Mouse (Mus musculus) heart, adult 2 months (tissue): ENCODE measurements at regions not wholly inside any gene's neighbourhood (a gene's known extent, or its start where the extent isn't known, plus 50 kb on each side); places are given as distances from the start of the nearest gene placed in this dataset.

Source experiments
- DNase-seq, 2 experiments: peaks; one replicate each; pipeline ENCODE4 v3.0.0; 2021
- H3K27ac ChIP-seq: fragments of 200-600 bp; 2 replicates; pipeline ENCODE4 v1.8.1; 2022
- H3K27me3 ChIP-seq: fragments of 200-500 bp; 2 replicates; pipeline ENCODE4 v1.6.1; 2012; ENCODE audit warnings: mild to moderate bottlenecking, low read length, inconsistent platforms, mixed read lengths; ENCODE audit not compliant: control insufficient read depth, insufficient read depth
- H3K36me3 ChIP-seq: fragments of 200-500 bp; 2 replicates; pipeline ENCODE4 v1.6.1; 2012; ENCODE audit warnings: low read length, inconsistent platforms; ENCODE audit not compliant: control insufficient read depth, insufficient read depth
- H3K4me1 ChIP-seq: fragments of 200-500 bp; 2 replicates; pipeline ENCODE4 v1.6.1; 2011; ENCODE audit warnings: low read length; ENCODE audit not compliant: control insufficient read depth, insufficient read depth
- H3K4me3 ChIP-seq: fragments of 200-600 bp; 2 replicates; pipeline ENCODE4 v1.8.1; 2022
- H3K79me2 ChIP-seq: fragments of 200-500 bp; replicated peaks from 2 replicates; pipeline ENCODE4 v1.6.1; 2012; ENCODE audit warnings: mild to moderate bottlenecking, inconsistent platforms, low read length, moderate library complexity, mixed read lengths; ENCODE audit not compliant: control insufficient read depth, insufficient read depth
- H3K9ac ChIP-seq: fragments of 200-500 bp; 2 replicates; pipeline ENCODE4 v1.6.1; 2012; ENCODE audit warnings: low read depth, mild to moderate bottlenecking, control low read depth, inconsistent platforms, low read length, mixed read lengths
- CTCF ChIP-seq: fragments of 200-600 bp; IDR thresholded peaks from 2 replicates; pipeline ENCODE4 v1.8.1; 2022; ENCODE audit warnings: antibody characterized with exemption, mild to moderate bottlenecking, moderate library complexity
- EP300 ChIP-seq: fragments of 200-500 bp; IDR thresholded peaks from 2 replicates; pipeline ENCODE4 v1.6.1; 2011; ENCODE audit warnings: low read depth, low read length, control low read depth; ENCODE audit not compliant: insufficient read depth
- POLR2A ChIP-seq: fragments of 200-500 bp; IDR thresholded peaks from 2 replicates; pipeline ENCODE4 v1.6.1; 2011; ENCODE audit warnings: mild to moderate bottlenecking, low read depth, low read length, control low read depth; ENCODE audit not compliant: insufficient read depth
- whole genome bisulfite sequencing: fragments of 180-500 bp; shearing (Covaris S2); methylation state at CpG from one replicate; pipeline ENCODE4 v1.1.7; 2018; 5-methylcytosine and 5-hydroxymethylcytosine counted together
- intact Hi-C: fragments of 180-260 bp; cut with DNase I; formaldehyde crosslinking; loops from one replicate; pipeline ENCODE4 v1.15.1; 2025

DNA sequence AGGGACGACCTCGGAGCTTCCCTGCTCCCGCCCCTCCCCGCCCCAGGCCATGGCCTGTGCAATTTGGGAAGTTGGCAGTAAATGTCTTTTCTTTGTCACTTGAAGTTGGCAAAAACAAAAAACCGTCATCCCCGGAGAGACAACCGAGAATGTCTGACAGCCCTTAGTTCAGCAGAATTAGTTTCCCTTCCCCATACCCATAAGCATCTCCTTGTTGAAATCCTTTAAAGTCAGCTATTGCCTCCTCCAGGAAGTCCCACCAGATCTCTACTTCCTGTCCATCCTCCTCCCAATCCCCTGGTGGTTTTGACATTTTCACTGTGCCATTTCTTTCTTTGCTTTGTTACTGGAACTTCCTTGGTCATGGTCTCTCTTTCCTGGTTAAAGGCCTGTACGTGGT lies 54.8 kb downstream of the Foxb1 start:
- 85% methylated on average over 8 of the region's 8 CpGs for WGBS
- no peak overlapping the region for H3K9ac ChIP-seq

GRCm38 (mm10) chr9:69705071-69705470 lies 55.7 kb downstream of the Foxb1 start:
- no peaks in the 10 kb centered on the region for H3K79me2 ChIP-seq
- H3K4me3 ChIP-seq = no peak overlapping the region
- no peak for DNase-seq
- intact Hi-C loops = no loop called here
- H3K4me1 ChIP-seq = no peaks in the 10 kb centered on the region
- 63% methylated on average over 4 of the region's 4 CpGs for WGBS
- H3K27me3 ChIP-seq = no peaks in the 10 kb centered on the region
- no peak overlapping the region for H3K9ac ChIP-seq
- H3K36me3 ChIP-seq = no peaks in the 10 kb centered on the region
- no peak for TF ChIP-seq CTCF
- TF ChIP-seq POLR2A = no peak
- TF ChIP-seq EP300 = no peak
- no peak overlapping the region for H3K27ac ChIP-seq

More for the DNA sequence above, 54.8 kb downstream of the Foxb1 start:
- intact Hi-C loops = no loop called here
- H3K4me1 ChIP-seq = no peaks in the 10 kb centered on the region
- no peak overlapping the region for H3K27ac ChIP-seq
- H3K27me3 ChIP-seq = no peaks in the 10 kb centered on the region
- H3K36me3 ChIP-seq = no peaks in the 10 kb centered on the region
- H3K79me2 ChIP-seq = no peaks in the 10 kb centered on the region
- H3K4me3 ChIP-seq = no peak overlapping the region
- no peak for TF ChIP-seq EP300
- TF ChIP-seq POLR2A = no peak
- no peak for TF ChIP-seq CTCF
- no peak for DNase-seq

- no peaks in the 10 kb centered on the region for H3K4me1 ChIP-seq
- intact Hi-C loops = no loop called here
- no peaks in the 10 kb centered on the region for H3K27me3 ChIP-seq
- TF ChIP-seq POLR2A = no peak
- TF ChIP-seq EP300 = no peak
- no peak for TF ChIP-seq CTCF
- H3K27ac ChIP-seq = no peak overlapping the region
- H3K36me3 ChIP-seq = no peaks in the 10 kb centered on the region
- H3K9ac ChIP-seq = no peak overlapping the region
- H3K4me3 ChIP-seq = no peak overlapping the region
- WGBS = 67% methylated on average over 7 of the region's 7 CpGs
- DNase-seq = no peak
- no peaks in the 10 kb centered on the region for H3K79me2 ChIP-seq
These were observed 57.0 kb downstream of the Foxb1 start for GRCm38 (mm10) chr9:69703731-69704130.

GRCm38 (mm10) chr9:69702156-69702928 lies 58.4 kb downstream of the Foxb1 start:
- Histone ChIP-seq H3K4me1 (no peaks in the 10 kb centered on the region), H3K4me3 (no peak overlapping the region), H3K36me3 (no peaks in the 10 kb centered on the region), H3K27ac (no peak overlapping the region), H3K9ac (no peak overlapping the region), H3K27me3 (no peaks in the 10 kb centered on the region), H3K79me2 (no peaks in the 10 kb centered on the region)
- no peak for DNase-seq
- intact Hi-C loops = no loop called here
- 75% methylated on average over 8 of the region's 8 CpGs for WGBS
- TF ChIP-seq POLR2A (no peak), CTCF (no peak), EP300 (no peak)

DNA sequence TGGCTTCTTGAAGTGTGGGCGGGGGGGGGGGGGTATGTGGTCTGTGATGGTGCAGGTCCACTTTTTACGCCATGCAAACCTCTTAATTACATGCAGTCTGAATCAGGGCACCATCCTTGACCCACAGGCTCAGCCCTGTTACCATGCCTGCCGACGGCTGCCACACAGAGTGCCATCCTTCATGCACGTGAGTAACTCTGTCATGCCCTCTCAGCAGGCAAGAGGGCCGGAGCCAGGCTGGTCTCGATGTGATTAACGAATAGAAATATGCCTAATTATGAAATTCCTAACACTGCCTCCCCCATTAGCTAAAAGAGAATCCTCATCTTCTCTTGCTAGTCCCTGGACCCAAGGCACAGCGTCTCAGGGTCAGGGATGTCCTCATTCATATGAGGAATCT lies 60.0 kb downstream of the Foxb1 start:
- intact Hi-C loops = no loop called here
- Histone ChIP-seq H3K36me3 (no peaks in the 10 kb centered on the region), H3K27ac (no peak overlapping the region), H3K79me2 (no peaks in the 10 kb centered on the region), H3K27me3 (no peaks in the 10 kb centered on the region), H3K4me1 (no peaks in the 10 kb centered on the region), H3K4me3 (no peak overlapping the region), H3K9ac (no peak overlapping the region)
- 82% methylated on average over 9 of the region's 9 CpGs for WGBS
- no peak for DNase-seq
- TF ChIP-seq CTCF = no peak
- TF ChIP-seq POLR2A = no peak
- TF ChIP-seq EP300 = no peak

GRCm38 (mm10) chr9:69691756-69692155 lies 69.0 kb downstream of the Foxb1 start:
- Histone ChIP-seq H3K36me3 (no peaks in the 10 kb centered on the region), H3K79me2 (no peaks in the 10 kb centered on the region), H3K4me3 (no peak overlapping the region), H3K4me1 (no peaks in the 10 kb centered on the region), H3K27ac (no peak overlapping the region), H3K27me3 (no peaks in the 10 kb centered on the region), H3K9ac (no peak overlapping the region)
- TF ChIP-seq POLR2A = no peak
- no peak for TF ChIP-seq EP300
- no peak for TF ChIP-seq CTCF
- 81% methylated on average over 3 of the region's 3 CpGs for WGBS
- no peak for DNase-seq
- intact Hi-C loops = no loop called here
